Mouse (Mus musculus): ENCODE measurements around the gene Fam107b.

GRCm38 (mm10) chr2:3658900-3659299, 88.6 kb downstream of the Fam107b start:
- TF ChIP-seq CTCF (IDR thresholded peaks at IDR 0.05; ENCODE audit: low read depth, low read length), result no peak
- no peak for TF ChIP-seq POLR2A (IDR thresholded peaks at IDR 0.05; ENCODE audit: borderline replicate concordance, low read depth, low read length)

All from bone marrow macrophage, adult 2 months (primary cell).